ENCODE assay signal across 27 mouse cellular contexts in the genomic region with DNA sequence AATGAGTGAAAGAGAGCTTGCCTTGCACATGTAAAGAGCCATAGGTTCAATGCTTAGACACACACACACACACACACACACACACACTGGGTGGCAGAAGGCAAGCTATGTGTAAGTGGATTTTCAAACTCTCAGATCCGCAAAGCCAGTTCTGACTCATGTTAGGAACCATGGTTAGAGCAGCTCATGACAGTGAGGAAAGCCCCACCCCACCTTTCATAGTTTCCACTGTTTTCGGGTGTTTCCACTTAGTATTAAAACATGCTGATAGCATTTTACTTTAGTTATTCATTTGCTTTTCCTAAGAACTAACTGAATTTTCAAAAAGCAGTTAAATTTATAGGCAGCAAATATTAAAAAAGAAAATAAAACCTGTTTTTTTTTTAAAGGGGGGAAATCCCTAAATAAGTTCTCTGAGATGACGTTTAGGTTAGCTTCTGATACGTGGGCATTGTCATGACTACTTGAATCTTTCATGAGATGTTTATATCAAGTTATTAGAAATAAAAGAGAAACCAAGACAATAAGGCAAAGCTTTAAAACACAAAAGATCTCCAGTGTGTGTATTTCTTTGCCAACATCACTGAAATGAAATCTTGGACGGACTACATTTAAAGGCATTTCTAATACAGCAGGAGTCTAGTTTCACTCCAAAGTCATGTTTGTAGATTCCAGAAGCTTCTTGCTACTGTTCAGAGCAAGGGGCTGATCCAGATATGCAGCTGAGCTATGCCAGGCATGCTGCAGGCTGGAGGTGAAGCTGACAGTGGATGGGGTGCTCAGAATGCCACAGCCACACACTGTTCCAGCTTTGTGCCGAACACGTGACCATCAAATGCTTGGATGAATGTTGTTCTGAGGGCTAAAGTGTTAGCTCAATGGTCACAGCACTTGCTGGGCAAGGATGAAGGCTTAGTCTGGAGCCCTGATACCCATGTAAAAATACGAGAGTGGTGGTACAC. TPM values are rescaled to one million over a fixed set of nuclear protein-coding genes. Genes with fewer than 3 reads are reported as not detected.
DNase-seq lines count a peak whose midpoint lies in the region; ATAC-seq and TF ChIP-seq lines count a peak whose summit lies in the region.
"Had no signal": no experiment of that assay in that cellular context is flagged by ENCODE, and none has a peak within 500 bp of the region (broad histone marks: within the 10 kb centered on the region; RNA-seq: fewer than 3 reads in every experiment).

No protein-coding gene starts in this region.

- H3K4me2 ChIP-seq in heart, embryonic 15.5 days = no peak overlapping the region
- H3K4me2 ChIP-seq: embryonic facial prominence, embryonic 12.5 days; liver, embryonic 12.5 days; midbrain, embryonic 11.5 days; neural tube, embryonic 13.5 days had no signal

- H3K4me3 ChIP-seq in heart, embryonic 15.5 days = no peak overlapping the region
- H3K4me3 ChIP-seq in gastrocnemius, adult 2 months = no peak overlapping the region
- H3K4me3 ChIP-seq: embryonic facial prominence, embryonic 12.5 days; liver, embryonic 12.5 days; neural tube, embryonic 13.5 days had no signal

- H3K27ac ChIP-seq in heart, embryonic 15.5 days = no peak overlapping the region
- no peak overlapping the region for H3K27ac ChIP-seq in gastrocnemius, adult 2 months
- H3K27ac ChIP-seq: embryonic facial prominence, embryonic 12.5 days; liver, embryonic 12.5 days; neural tube, embryonic 13.5 days had no signal

- no peak overlapping the region for H3K9ac ChIP-seq in heart, embryonic 15.5 days
- H3K9ac ChIP-seq: embryonic facial prominence, embryonic 12.5 days; liver, embryonic 12.5 days; neural tube, embryonic 13.5 days had no signal

- H3K9me3 ChIP-seq in heart, embryonic 15.5 days (replicated peaks) = no peaks in the 10 kb centered on the region
- H3K9me3 ChIP-seq: embryonic facial prominence, embryonic 12.5 days; liver, embryonic 12.5 days; neural tube, embryonic 13.5 days had no signal

- no peak for DNase-seq in heart, postnatal 25 days (ENCODE audit: low spot score)
- DNase-seq in CD4-positive helper T cell, adult 2 months (ENCODE audit: low read depth, low spot score) = peak; percentile 78
- DNase-seq in lung, postnatal 25 days (ENCODE audit: low spot score) = peak; percentile 33
- no peak for DNase-seq in gastrocnemius, postnatal 14 days
- no peak for DNase-seq in gastrocnemius, adult 2 months
- DNase-seq: cerebellum, adult 9-10 months; gastrocnemius, postnatal 10 days; heart, postnatal 14 days; kidney, adult 2 months; kidney, postnatal 25 days; right cerebral cortex, postnatal 14 days; thymus, postnatal 36 days had no signal

- intact Hi-C loops in heart, postnatal 25 days (cut with DNase I) = no loop called here
- intact Hi-C loops in gastrocnemius, postnatal 14 days (cut with DNase I; ENCODE audit: low total_unique reads) = no loop called here
- intact Hi-C loops in gastrocnemius, adult 2 months (cut with DNase I) = no loop called here

- H3K27me3 ChIP-seq in heart, embryonic 15.5 days = no peaks in the 10 kb centered on the region
- H3K27me3 ChIP-seq: embryonic facial prominence, embryonic 12.5 days; liver, embryonic 12.5 days; neural tube, embryonic 13.5 days; Patski had no signal

- H3K4me1 ChIP-seq in heart, embryonic 15.5 days (replicated peaks) = peaks cover 11% of the 10 kb centered on the region; the same call in 1 of the 2 replicates
- H3K4me1 ChIP-seq: embryonic facial prominence, embryonic 12.5 days; liver, embryonic 12.5 days; neural tube, embryonic 13.5 days had no signal

- peak; percentile 47; the same call in 1 of the 2 replicates for ATAC-seq in heart, embryonic 15.5 days (replicated peaks; ENCODE audit: insufficient number of reproducible peaks, insufficient read depth, low FRiP score, low read depth)
- peak; percentile 93 for ATAC-seq in activated CD4-positive, CD25-positive, alpha-beta regulatory T cell, adult 4 months
- ATAC-seq: liver, embryonic 12.5 days; Patski had no signal

- 50% methylated on average over 8 of the region's 8 CpGs for WGBS in heart, embryonic 15.5 days

- TF ChIP-seq CTCF in gastrocnemius, adult 2 months (IDR thresholded peaks at IDR 0.05) = no peak

- H3K36me3 ChIP-seq in heart, embryonic 15.5 days = no peaks in the 10 kb centered on the region
- H3K36me3 ChIP-seq: embryonic facial prominence, embryonic 12.5 days; liver, embryonic 12.5 days; neural tube, embryonic 13.5 days had no signal

RNA-seq across cellular contexts. Expression of a gene that starts 6.2 kb away (rescaled TPM):
- not detected in 2 replicates for polyA plus RNA-seq in heart, embryonic 15.5 days (2015; fragmentation: Nextera tagmentation; extraction: Ambion mirVana)
- total RNA-seq in heart, postnatal 25 days (2021) = not detected
- not detected for polyA plus RNA-seq in activated CD4-positive, CD25-positive, alpha-beta regulatory T cell, adult 4 months (2017; shearing (Covaris generic))
- total RNA-seq in gastrocnemius, postnatal 14 days (2021) = not detected
- total RNA-seq in gastrocnemius, adult 2 months (2021) = not detected
- total RNA-seq: adrenal gland, postnatal 4 days; gastrocnemius, postnatal 10 days; heart, postnatal 14 days; left cerebral cortex, adult 8-10 months; monocyte, adult 5-6 weeks had no signal
- polyA plus RNA-seq: cortical plate, adult 2 months; embryonic facial prominence, embryonic 12.5 days; hindbrain, embryonic 16.5 days; kidney, adult 2 months; limb, embryonic 11.5 days; liver, embryonic 12.5 days; lung, embryonic 16.5 days; midbrain, embryonic 11.5 days; neural tube, embryonic 13.5 days; Patski; testis, adult 2 months had no signal

RNA-seq across cellular contexts. Expression of a gene that starts 31.7 kb away (rescaled TPM):
- polyA plus RNA-seq in heart, embryonic 15.5 days (2015; fragmentation: Nextera tagmentation; extraction: Ambion mirVana) = 1.7 and 2.0 TPM in 2 replicates
- total RNA-seq in heart, postnatal 25 days (2021) = under 1 TPM; 0.29 to 0.45 TPM
- not detected for polyA plus RNA-seq in activated CD4-positive, CD25-positive, alpha-beta regulatory T cell, adult 4 months (2017; shearing (Covaris generic))
- total RNA-seq in gastrocnemius, postnatal 14 days (2021) = not detected
- not detected for total RNA-seq in gastrocnemius, adult 2 months (2021)
- total RNA-seq: monocyte, adult 5-6 weeks had no signal

RNA-seq across cellular contexts. Expression of a gene that starts 35.8 kb away (rescaled TPM):
- polyA plus RNA-seq in heart, embryonic 15.5 days (2015; fragmentation: Nextera tagmentation; extraction: Ambion mirVana) = not detected in 2 replicates
- not detected for total RNA-seq in heart, postnatal 25 days (2021)
- polyA plus RNA-seq in activated CD4-positive, CD25-positive, alpha-beta regulatory T cell, adult 4 months (2017; shearing (Covaris generic)) = not detected
- not detected for total RNA-seq in gastrocnemius, postnatal 14 days (2021)
- total RNA-seq in gastrocnemius, adult 2 months (2021) = not detected
- total RNA-seq: adrenal gland, postnatal 4 days; gastrocnemius, postnatal 10 days; heart, postnatal 14 days; left cerebral cortex, adult 8-10 months; monocyte, adult 5-6 weeks had no signal
- polyA plus RNA-seq: cortical plate, adult 2 months; embryonic facial prominence, embryonic 12.5 days; hindbrain, embryonic 16.5 days; kidney, adult 2 months; limb, embryonic 11.5 days; liver, embryonic 12.5 days; lung, embryonic 16.5 days; midbrain, embryonic 11.5 days; neural tube, embryonic 13.5 days; Patski; testis, adult 2 months had no signal

RNA-seq across cellular contexts. Expression of a gene that starts 38.2 kb away (rescaled TPM):
- polyA plus RNA-seq in heart, embryonic 15.5 days (2015; fragmentation: Nextera tagmentation; extraction: Ambion mirVana) = not detected in 2 replicates
- total RNA-seq in heart, postnatal 25 days (2021) = not detected
- not detected for polyA plus RNA-seq in activated CD4-positive, CD25-positive, alpha-beta regulatory T cell, adult 4 months (2017; shearing (Covaris generic))
- not detected for total RNA-seq in gastrocnemius, postnatal 14 days (2021)
- not detected for total RNA-seq in gastrocnemius, adult 2 months (2021)
- total RNA-seq: adrenal gland, postnatal 4 days; gastrocnemius, postnatal 10 days; heart, postnatal 14 days; left cerebral cortex, adult 8-10 months; monocyte, adult 5-6 weeks had no signal
- polyA plus RNA-seq: cortical plate, adult 2 months; embryonic facial prominence, embryonic 12.5 days; hindbrain, embryonic 16.5 days; kidney, adult 2 months; limb, embryonic 11.5 days; liver, embryonic 12.5 days; lung, embryonic 16.5 days; midbrain, embryonic 11.5 days; neural tube, embryonic 13.5 days; Patski; testis, adult 2 months had no signal

RNA-seq across cellular contexts. Expression of a gene that starts 46.4 kb away (rescaled TPM):
- not detected in 2 replicates for polyA plus RNA-seq in heart, embryonic 15.5 days (2015; fragmentation: Nextera tagmentation; extraction: Ambion mirVana)
- total RNA-seq in heart, postnatal 25 days (2021) = not detected
- not detected for polyA plus RNA-seq in activated CD4-positive, CD25-positive, alpha-beta regulatory T cell, adult 4 months (2017; shearing (Covaris generic))
- total RNA-seq in gastrocnemius, postnatal 14 days (2021) = not detected
- total RNA-seq in gastrocnemius, adult 2 months (2021) = not detected
- total RNA-seq: adrenal gland, postnatal 4 days; gastrocnemius, postnatal 10 days; heart, postnatal 14 days; left cerebral cortex, adult 8-10 months; monocyte, adult 5-6 weeks had no signal
- polyA plus RNA-seq: cortical plate, adult 2 months; embryonic facial prominence, embryonic 12.5 days; hindbrain, embryonic 16.5 days; kidney, adult 2 months; limb, embryonic 11.5 days; liver, embryonic 12.5 days; lung, embryonic 16.5 days; midbrain, embryonic 11.5 days; neural tube, embryonic 13.5 days; Patski; testis, adult 2 months had no signal

Comparison
In these comparisons a context has a peak if more than half of its experiments do, and no peak if none do; other contexts are left out.
1. DNase-seq: peak in CD4-positive helper T cell, adult 2 months (single experiment) and lung, postnatal 25 days (single experiment); none in heart, postnatal 25 days (single experiment), gastrocnemius, postnatal 14 days (single experiment) and gastrocnemius, adult 2 months (single experiment).